Mouse (Mus musculus): ENCODE results near the gene Zfp536.

Zfp536 gene

DNA sequence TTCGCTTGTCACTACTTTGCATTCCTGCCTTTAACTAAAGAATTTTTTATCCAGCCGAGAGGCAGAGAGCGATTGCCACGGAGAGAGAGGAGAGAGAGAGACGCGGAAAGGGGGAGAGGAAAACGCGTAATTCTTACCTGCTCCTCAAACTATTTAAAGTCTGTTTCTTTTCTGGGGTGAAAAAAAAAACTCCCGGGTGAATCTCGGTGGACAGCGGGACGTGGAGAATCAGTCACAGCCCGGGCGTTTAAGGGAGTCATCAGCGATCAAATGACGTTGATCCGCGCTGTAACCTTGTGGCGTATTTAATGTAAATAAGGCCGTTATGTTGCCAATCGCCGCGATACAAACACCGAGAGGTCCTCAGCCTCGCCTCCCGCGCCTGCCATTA, at the start of gene Zfp536:
Zfp536 (minus strand) TSS at position 330 of the 391 bp plus-strand sequence.
- ChIA-PET POLR2A (interaction anchor here in 1 of 4 experiments (1.2 kb wide), 1 partner anchor 274 kb away, joined by 3 read pairs; no protein-coding TSS in a partner anchor), CTCF (no interaction called here)

GRCm38 (mm10) chr7:37820670-37821301, 47.3 kb upstream of the Zfp536 start:
- ChIA-PET CTCF (no interaction called here), POLR2A (interaction anchor here in 1 of 4 experiments (0.9 kb wide), 1 partner anchor 13 kb away, joined by 3 read pairs; no protein-coding TSS in a partner anchor)

DNA sequence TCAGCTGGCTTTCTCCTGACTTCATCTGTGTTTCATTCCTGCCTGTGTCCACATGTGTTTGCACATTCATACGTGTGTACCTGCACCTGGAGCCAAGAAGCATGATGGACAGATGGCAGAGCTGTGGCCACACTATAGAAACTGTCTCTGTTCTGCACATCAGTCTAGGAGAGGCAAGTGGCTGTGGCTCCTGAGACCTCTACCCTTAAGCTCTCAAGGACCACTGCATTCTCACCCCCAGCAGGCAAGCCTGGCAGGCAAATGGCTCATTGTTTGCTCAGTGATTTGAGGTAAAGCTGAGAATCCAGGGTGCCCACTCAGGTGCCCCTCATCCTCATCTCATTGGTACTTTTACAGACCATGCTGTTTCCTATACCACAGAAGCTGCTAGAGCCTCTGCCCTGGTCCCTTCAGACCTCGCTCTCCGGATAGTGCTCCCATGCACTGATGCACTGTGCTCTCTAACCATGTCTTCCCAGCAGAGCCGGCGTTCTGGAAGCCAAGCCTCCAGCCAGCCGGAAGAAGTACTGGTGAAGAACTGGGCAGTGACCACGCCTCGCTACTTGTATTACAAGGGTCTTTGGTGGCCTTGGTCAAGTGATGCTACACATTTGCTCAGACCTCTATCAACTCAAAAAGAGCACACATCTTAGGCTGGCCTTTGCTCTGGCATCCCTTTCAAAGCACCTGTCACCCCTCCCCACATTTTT, 45.3 kb upstream of the Zfp536 start:
- ChIA-PET CTCF (no interaction called here), POLR2A (interaction anchor here in 1 of 4 experiments (0.8 kb wide), 1 partner anchor 20 kb away, joined by 3 read pairs; no protein-coding TSS in a partner anchor)

- POLR2A ChIA-PET = no interaction called here
Observed at GRCm38 (mm10) chr7:37816901-37817300, 43.5 kb upstream of the Zfp536 start.

GRCm38 (mm10) chr7:37814844-37815406, 41.5 kb upstream of the Zfp536 start:
- POLR2A ChIA-PET = interaction anchor here in 1 of 4 experiments (0.7 kb wide), 1 partner anchor 77 kb away, joined by 3 read pairs; no protein-coding TSS in a partner anchor
- CTCF ChIA-PET = interaction anchor here in 1 of 4 experiments (0.6 kb wide), 1 partner anchor 43 kb away, joined by 4 read pairs; no protein-coding TSS in a partner anchor

More at GRCm38 (mm10) chr7:37816901-37817300, 43.5 kb upstream of the Zfp536 start:
- CTCF ChIA-PET = no interaction called here

GRCm38 (mm10) chr7:37813676-37814075, 40.2 kb upstream of the Zfp536 start:
- CTCF ChIA-PET = no interaction called here
- POLR2A ChIA-PET = no interaction called here

- CTCF ChIA-PET = interaction anchor here in 1 of 4 experiments (0.6 kb wide), 1 partner anchor 42 kb away, joined by 5 read pairs; no protein-coding TSS in a partner anchor
- POLR2A ChIA-PET = no interaction called here
Observed at GRCm38 (mm10) chr7:37809908-37810307, 36.5 kb upstream of the Zfp536 start.

- ChIA-PET POLR2A (no interaction called here), CTCF (no interaction called here)
Observed at GRCm38 (mm10) chr7:37809001-37809400, 35.6 kb upstream of the Zfp536 start.

DNA sequence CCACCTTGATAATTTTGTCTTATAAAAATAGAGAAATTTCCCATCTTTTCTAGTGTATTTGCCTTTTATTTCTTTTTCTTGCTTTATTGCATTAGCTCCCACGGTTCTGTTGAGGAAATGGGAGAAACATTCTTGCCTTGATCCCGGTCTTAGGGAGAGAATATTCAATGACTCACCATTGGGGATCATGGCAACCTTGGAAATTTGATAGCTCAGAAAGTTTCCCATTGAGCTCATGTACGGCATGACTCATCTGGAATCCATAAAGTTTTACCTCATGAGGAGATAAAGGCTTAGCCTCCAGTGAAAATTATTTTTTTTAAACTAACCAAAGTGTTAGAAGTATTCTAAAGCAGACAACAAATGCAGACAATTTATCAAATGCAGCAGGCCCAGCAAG, 27.7 kb upstream of the Zfp536 start:
- ChIA-PET POLR2A (interaction anchor here in 1 of 4 experiments (0.5 kb wide), 1 partner anchor 87 kb away, joined by 3 read pairs; no protein-coding TSS in a partner anchor), CTCF (no interaction called here)

DNA sequence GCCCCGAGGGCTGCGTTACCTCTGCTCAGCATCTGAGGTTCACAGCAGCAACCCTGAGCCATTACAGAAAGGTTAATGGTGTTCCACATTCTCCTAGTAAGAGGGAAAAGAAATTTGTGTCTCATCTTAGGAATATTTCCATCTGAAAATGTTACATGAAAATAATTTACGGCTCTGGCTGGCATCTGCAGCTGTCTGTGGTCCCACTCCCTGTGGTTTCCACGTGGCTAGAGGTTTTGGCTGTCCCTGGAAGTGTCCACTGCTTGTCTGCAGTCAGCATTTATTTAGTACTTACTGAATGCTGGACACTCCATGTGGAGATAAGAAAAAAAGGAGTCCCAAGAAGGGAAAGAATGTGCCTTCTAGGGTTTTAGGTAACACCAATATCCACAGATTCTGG, 15.3 kb upstream of the Zfp536 start:
- POLR2A ChIA-PET = no interaction called here
- CTCF ChIA-PET = interaction anchor here in 2 of 4 experiments (1.4 to 1.5 kb wide), 2 partner anchors 14 to 431 kb away, joined by 4 read pairs; no protein-coding TSS in a partner anchor

GRCm38 (mm10) chr7:37775502-37775901, 2.1 kb upstream of the Zfp536 start:
- POLR2A ChIA-PET = no interaction called here
- CTCF ChIA-PET = interaction anchor here in 3 of 4 experiments (0.6 to 2.7 kb wide), 8 partner anchors 10 to 429 kb away, joined by 3 to 11 read pairs (median 4); no protein-coding TSS in a partner anchor

DNA sequence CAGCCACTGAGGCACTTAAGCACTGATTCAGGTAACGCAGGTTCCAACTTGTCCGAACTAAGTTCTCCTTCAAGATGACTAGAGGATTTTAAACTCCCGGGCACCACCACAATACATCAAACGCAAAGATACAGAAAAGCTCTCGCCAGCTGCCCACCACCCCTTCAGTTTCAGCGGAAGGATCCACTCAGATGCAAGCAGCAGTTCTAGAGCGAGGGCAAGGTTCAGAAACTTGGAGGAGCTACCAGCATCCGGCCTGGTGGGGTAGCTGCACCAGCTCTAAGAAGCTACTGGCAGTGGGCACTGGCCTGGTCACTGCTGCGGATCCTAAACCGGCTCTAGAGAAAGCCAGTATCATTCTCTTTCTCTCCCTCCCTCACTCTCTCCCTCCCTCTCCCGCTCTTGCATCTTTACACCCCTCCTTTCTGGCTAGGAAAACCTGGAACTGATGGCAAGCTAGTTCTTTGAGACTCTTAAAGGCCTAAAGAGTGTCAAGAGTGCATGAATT, 1.1 kb upstream of the Zfp536 start:
- POLR2A ChIA-PET = interaction anchor here in 1 of 4 experiments (0.6 kb wide), 1 partner anchor 1018 kb away, joined by 3 read pairs; no protein-coding TSS in a partner anchor

GRCm38 (mm10) chr7:37773906-37774305, 465 bp upstream of the Zfp536 start:
- POLR2A ChIA-PET = interaction anchor here in 3 of 4 experiments (0.6 to 1.2 kb wide), 4 partner anchors 90 to 1018 kb away, joined by 3 to 7 read pairs (median 4); no protein-coding TSS in a partner anchor
- CTCF ChIA-PET = interaction anchor here in 2 of 4 experiments (0.6 to 0.7 kb wide), 2 partner anchors 182 to 278 kb away, joined by 3 to 7 read pairs; no protein-coding TSS in a partner anchor

More for the DNA sequence above, 1.1 kb upstream of the Zfp536 start:
- CTCF ChIA-PET = interaction anchor here in 3 of 4 experiments (0.6 to 2.7 kb wide), 4 partner anchors 13 to 405 kb away, joined by 3 to 7 read pairs (median 4); no protein-coding TSS in a partner anchor

DNA sequence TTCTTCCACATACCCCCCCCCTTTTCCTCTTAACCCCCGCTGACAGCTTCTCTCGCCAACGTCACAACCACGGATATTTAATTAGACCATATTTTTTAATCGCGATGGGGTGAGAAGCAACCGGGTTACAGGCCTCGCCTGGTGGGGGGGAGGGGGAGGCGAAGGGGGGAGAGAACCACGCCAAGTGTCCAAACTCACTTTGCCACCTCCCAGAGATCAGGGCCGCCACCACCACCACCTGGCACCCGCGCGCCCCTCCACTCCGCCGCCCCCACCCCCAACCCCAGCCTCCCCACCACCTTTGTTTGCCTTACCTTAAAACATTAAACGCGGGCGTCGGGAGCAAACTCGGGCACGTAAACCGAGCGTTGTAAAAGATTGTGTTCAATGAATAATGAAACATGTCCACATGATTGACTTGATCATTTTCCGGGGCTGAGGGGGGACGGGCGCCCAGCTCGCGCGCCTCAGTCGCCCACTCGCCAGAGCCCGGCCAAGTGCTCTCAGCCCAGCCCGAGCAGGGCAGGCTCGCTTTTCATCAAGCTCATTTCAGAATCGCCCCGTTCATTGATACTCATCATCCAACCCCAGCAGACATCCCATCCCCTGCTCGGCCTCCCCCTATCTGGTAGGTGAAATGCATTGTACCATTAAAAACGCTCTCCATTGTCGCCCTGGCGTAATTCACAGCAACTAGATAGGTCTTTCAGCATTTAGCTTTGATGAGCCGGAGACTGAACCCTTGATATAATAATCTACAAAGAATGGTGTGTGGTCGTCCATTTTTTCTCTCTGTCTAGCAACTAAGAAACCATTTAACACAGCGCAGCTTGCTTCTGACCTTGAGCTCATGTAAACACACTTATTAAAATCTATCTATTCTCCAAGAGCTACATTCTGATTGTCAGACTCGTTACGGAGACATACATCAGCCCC, 797 bp downstream of the Zfp536 start:
- ChIA-PET POLR2A (interaction anchor here (0.6 to 1.2 kb wide), 8 partner anchors 11 to 1685 kb away, joined by 3 to 7 read pairs (median 3); no protein-coding TSS in a partner anchor), CTCF (interaction anchor here in 3 of 4 experiments (0.5 to 0.7 kb wide), 5 partner anchors 126 to 591 kb away, joined by 3 to 10 read pairs (median 4); no protein-coding TSS in a partner anchor)

DNA sequence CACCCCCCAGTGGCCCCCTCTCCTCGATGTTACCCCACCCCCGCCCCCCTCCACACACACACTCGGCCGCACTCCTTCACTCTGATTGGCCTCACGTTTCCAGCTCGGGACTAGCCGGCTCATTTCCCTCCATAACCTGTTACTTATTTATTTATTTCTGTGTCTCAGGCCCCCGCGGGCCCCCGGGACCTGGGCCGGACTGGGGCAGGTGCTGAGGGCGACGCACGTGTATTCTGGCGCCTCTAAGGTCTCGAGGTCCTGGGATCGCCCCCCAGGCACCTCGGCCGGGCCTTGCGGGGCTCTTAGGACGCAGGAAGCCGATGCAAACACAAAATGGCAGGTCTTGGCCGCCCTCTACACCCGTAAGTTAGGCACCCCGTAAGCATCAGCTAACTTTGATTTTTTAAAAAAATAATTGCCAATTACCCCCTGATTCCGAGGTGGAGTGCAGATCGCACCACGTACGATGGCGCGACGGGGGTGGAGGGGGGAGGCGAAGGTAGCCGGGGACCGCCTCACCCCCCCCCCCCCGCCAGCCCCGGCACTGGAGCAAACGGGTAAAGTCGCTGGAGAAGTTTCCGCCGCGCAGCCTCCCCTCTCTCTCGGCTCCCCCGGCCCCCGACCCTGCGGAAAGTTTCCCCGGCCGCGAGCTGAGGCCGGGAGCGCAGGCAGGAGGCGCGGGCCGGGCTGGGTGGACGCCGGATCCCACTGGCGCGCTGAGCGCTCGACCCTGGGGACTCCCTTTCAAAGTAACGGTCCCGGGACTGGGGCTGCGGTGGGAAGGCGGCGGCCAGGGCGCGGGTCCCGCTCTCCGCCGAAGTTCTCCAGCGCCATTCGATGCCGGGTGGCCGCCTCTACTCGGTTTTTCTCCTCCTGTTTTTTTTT, 1.7 kb downstream of the Zfp536 start:
- POLR2A ChIA-PET = interaction anchor here in 3 of 4 experiments (0.6 to 0.9 kb wide), 10 partner anchors 12 to 1684 kb away, joined by 3 to 7 read pairs (median 4); no protein-coding TSS in a partner anchor
- CTCF ChIA-PET = interaction anchor here in 3 of 4 experiments (0.5 to 0.7 kb wide), 6 partner anchors 11 to 590 kb away, joined by 3 to 10 read pairs (median 4); no protein-coding TSS in a partner anchor

DNA sequence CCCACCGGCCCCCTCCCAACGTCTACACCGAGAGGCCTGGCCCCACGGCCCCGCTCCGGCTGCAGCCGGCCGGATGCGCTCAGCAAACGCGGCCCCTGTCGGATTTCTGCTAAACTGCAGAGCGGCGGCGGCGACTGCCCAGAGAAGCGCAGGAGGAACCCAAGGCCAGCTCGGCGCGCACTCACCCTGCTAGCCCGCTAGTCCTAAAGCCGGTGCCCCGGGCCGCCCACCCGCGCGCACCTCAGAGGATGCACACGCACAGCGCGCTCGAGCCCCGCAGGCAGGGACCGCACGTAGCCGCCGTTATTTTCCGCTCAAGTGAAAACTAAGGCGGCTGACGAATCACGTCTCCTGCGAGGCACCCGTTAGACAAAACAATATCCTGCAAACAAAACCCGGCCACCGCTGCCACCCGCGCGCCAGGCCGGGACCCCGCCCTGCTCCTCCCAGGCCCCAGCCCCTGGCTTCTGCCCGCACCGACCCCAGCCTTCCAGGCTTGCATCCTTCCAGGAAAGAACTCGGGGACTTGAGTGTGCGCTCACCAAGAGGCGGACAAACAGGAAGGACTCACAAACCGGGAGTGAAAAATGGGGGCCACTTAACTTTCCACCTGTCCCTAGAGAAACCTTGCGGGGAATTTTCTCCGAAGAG, 2.9 kb downstream of the Zfp536 start:
- POLR2A ChIA-PET = no interaction called here
- CTCF ChIA-PET = interaction anchor here in 2 of 4 experiments (0.8 to 0.9 kb wide), 2 partner anchors 11 to 123 kb away, joined by 3 read pairs; no protein-coding TSS in a partner anchor

Data from embryonic stem cell, embryonic (primary cell).